Mouse (Mus musculus) liver, postnatal 0 days (tissue): ENCODE data around the gene Rnf115.

ENCODE experiments used
- CTCF ChIP-seq: sonication (generic); IDR thresholded peaks from 2 replicates; pipeline ENCODE4 v1.5.1; 2016; ENCODE audit warnings: antibody characterized with exemption, low read depth
- EP300 ChIP-seq: IDR thresholded peaks from 2 replicates; pipeline ENCODE4 v1.6.1; 2016; ENCODE audit warnings: antibody characterized with exemption, low read depth, mild to moderate bottlenecking

DNA sequence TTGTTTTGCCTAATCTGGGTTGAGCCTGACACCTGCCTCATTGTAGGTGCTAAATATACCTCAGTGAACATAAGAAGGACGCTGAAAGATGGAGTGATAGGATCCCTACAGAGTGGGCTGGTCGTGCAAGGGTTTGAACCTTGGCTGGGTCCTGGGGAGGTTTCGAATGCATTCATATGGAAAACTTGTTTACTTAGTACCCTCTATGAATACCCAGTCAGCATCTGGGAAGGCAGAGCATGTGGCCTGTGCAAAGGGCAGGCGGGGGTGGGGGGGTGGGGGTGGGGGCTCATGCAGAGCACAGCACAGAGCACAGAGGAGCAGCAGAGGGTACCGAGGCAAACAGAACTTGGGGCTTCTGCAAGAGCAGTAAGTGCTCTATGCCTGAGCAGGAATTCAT lies 105.5 kb downstream of the Rnf115 start:
- TF ChIP-seq CTCF, result no peak
- no peak for TF ChIP-seq EP300
